Mouse (Mus musculus) brain, embryonic 14.5 days (tissue): Measurements from ENCODE around the gene Sipa1l3.

Experiments used
- CTCF ChIP-seq: fragments of 200-500 bp; IDR thresholded peaks from 2 replicates; pipeline ENCODE4 v1.5.1; 2012; ENCODE audit warnings: inconsistent platforms, mild to moderate bottlenecking, moderate library complexity, borderline replicate concordance; ENCODE audit not compliant: insufficient read depth, insufficient read length; ENCODE audit errors: extremely low read depth
- POLR2A ChIP-seq: fragments of 200-500 bp; IDR thresholded peaks from 2 replicates; pipeline ENCODE4 v1.6.1; 2012; ENCODE audit warnings: mild to moderate bottlenecking, inconsistent platforms, borderline replicate concordance; ENCODE audit not compliant: poor library complexity, insufficient read depth, insufficient read length, severe bottlenecking; ENCODE audit errors: extremely low read depth

- no peak for TF ChIP-seq POLR2A
- TF ChIP-seq CTCF = no peak
Observed at GRCm38 (mm10) chr7:29419836-29420235, 98.6 kb downstream of the Sipa1l3 start.
